Mouse (Mus musculus): ENCODE measurements around the gene Htra1.
A peak's percentile ranks its signal among the peaks of the same experiment; 100 is the strongest.

Htra1 gene

DNA sequence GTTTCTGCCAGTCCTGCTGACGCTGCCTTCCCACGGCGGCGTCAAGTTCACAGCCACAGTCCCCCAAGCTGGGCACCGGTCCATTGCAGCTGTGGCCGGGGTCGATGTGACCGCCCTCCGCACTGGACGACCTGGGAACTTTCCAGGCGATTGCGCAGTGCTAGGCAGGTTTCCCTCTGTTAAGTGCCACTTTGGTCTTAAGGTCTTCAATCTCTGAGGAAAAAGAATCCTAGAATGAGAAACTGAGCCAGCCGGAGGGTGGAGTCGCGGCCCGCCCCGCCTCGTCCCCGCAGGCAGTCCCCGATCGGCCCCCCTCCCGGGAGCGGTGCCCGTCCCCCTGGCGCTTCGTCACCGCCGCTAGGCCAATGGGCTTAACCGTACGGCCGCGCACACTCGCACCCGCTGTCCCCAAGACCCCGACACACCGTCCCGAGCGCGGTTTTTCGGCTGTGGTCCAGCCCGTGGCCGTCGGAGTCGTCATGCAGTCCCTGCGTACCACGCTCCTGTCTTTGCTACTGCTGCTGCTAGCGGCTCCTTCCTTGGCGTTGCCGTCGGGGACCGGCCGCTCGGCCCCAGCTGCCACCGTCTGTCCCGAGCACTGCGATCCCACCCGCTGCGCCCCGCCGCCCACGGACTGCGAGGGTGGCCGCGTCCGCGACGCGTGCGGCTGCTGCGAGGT, at the start of gene Htra1:
Htra1 (plus strand) TSS at position 319 of the 679 bp plus-strand sequence.
- peak; percentile 57 for DNase-seq

DNA sequence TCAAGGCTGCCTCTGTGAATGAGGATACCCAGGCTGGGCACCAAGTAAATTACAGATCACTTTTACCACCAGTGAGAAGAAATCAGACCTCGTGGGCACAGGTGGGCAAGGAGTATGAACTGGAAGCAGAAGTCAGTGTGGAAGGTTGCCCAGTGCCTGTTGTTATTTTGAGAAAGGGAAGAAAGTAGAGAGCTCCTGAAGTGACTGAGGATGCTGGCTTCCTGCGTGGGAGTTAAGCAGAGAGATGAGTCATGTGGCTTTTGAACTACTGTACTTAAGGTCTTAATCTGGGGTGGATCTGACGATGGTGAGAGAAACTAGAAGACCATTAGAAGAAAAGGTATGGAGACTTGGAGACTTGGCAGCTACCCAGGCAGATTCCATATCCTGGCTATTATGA, 49.7 kb upstream of the Htra1 start:
- DNase-seq = peak; percentile 33

DNA sequence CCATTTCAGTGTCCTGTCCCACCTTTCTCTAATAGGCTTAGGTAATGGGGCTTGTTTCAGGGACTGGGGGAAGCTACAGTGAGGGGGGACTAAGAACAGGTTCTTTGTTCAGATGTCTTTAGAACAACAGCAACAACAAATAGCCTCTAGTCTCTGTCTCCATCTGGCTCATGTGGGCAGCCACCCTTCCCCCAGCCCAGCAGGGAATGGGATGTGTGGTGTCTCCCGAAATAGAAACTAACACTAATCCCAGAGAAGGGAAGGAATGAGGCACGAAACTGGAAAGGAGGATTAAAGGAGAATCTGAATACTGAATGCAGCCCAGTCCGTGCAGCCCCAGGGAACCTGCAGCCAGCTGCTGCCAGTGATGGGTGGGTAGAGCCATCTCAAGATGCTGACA, 48.0 kb upstream of the Htra1 start:
- peak; percentile 65 for DNase-seq

DNA sequence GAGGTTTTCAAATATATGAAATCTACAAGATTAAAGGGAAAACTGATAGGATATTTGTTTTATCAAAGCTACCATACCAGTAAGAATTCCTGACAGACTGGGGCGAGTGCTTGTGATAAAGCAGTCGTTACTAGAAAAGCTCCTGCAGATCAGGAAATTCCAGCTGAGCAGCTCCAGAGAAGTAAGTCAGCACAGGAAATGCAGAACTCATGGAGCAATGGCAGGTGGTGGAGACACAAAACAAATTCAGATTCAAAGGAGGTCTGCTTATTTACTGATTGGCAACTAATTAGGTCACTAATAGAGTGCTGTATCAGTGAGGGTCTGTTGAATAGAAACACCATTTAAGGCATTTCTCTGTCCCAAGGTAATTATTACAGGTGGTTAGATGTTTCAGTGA, 45.0 kb upstream of the Htra1 start:
- DNase-seq = no peak

DNA sequence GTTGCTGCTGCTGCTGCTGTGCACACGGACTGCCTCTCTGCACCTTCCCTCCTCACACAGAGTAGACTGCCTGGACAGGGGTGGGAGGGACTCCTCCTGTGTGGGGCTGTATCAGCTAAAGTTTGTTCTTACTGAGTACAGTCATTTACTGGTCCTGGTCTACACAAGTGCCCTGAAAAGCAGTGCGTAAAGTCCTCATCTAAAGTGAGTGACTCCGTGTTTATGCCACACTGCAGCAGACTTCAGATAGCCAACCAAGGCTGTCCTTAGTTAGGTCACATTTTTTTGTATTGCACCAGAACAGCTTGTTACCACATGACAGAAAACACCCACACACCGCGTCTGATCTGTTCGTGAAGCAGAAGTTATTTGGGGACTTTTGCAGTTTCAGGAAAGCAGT, 42.9 kb upstream of the Htra1 start:
- DNase-seq = no peak

DNA sequence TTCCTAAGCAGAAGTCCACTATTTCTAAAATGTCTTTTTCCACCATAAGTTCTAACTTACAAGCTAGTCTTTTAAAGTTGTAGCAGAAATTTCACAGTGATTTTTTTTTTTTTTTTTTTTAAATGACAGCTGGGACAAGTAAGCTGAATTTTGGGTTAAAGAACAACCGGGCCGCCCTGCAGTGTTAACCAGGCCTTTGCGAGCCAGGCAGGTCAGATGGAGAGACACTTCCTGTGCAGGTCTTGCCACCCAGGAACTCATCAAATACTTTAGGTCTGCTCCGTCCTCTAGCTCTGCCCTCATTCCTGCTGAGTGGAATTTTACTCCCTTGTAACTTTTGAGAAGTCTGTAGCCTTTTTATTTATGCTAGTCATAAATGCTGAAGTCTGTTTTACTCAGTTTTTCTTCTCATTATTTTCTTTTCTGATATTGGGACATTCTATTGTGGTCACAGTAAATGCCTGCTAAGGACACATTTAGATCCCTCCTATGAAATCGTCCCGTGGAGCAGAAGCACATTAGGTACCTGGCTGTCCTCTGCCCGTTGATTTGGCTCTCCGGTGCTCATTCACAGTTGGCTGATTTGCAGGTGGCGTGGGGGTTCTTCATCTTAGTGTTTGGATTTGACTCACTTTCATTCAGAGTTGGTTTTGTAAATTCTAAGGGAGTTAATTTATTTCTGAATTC, 40.8 kb upstream of the Htra1 start:
- DNase-seq = peak; percentile 58

DNA sequence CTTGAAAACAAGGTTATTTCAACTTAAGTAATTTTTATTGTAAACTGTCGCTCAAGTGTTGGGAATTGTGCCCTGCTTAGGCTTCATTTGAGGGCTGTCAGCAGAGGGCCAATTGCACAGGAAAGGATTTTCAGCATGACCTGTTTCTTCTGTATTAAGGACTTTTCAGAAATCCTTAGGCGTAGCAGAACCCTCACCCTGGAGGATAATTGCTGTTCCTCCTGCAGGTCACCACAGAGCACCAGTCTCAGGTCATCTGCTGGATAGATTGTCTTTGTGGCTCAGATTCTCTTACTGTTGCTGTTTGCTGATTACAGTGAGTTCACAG, 40.3 kb upstream of the Htra1 start:
- peak; percentile 39 for DNase-seq

DNA sequence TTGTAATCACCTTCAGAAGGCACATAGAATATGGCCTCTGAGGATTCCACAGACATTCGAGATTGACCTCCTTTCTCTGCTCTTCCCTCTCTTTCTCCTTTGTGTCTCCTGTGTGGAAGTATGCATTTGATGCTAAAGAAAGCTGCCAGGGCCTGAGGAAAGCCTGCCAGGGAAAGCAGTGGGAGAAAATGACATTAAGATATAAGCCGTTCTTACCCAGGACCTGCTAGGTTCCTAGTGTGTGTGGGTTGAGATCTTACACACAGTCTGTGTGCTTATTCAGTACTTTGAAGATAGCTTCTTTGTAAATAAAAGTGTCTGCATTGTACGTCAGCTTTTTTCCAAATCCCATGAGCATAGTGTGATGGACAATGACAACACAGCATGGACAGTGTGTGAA, 39.8 kb upstream of the Htra1 start:
- DNase-seq = no peak

DNA sequence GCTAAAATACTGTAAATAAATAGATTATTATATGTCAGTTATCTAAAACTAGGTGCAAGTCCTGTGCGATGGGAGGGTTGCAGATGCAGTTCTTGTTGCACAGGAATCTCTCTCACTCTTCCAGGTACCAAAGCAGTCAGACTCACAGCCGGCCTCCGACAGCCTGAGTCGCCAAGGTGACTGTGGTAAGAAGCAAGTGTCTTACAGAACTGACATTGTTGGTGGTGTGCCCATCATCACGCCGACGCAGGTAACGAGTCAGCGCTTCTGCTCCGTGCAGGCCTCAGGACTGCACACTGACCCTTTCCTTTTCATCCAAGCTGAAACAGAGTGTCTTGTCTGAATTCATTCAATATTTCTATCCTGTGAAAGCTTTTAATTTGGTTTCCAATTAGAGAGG, 38.7 kb upstream of the Htra1 start:
- no peak for DNase-seq

DNA sequence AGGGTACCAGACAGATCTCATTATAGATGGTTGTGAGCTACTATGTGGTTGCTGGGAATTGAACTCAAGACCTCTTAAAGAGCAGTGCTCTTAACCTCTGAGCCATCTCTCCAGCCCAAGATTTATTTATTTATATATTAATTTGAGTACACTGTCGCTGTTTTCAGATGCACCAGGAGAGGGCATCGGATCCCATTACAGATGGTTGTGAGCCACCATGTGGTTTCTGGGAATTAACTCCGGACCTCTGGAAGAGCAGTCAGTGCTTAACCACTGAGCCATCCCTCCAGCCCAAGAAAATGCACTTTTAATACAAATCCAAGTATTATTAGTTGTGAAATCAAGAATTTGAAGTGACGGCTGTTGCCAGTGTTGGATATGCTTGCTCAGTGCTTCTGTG, 37.5 kb upstream of the Htra1 start:
- no peak for DNase-seq

DNA sequence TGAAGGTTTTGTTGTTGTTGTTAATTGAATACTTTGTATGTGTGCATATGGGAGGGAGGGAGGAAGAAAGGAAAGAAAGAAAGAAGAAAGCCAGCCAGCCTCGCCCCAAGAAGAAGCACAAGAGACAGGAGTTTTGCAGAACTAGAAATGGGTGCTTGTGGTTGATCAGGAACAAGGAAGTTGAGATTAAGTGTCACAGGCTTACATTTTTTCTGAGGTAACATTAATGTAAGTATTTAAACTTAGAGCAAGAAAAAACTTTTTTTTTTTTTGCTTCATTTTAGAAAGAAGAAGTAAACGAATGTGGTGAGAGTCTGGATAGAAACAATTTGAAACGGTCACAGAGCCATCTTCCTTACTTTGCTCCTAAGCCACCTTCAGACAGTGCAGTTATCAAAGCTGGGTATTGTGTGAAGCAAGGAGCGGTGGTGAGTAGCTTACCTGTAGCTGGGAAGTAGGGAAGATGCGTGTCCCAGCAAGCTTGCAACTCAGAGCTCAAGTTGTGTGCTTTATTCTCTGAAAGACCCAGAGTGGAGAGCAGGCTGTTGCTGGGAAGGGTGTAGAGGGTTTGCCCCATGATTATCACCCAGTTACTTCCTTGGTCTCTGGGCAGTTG, 35.6 kb upstream of the Htra1 start:
- no peak for DNase-seq

DNA sequence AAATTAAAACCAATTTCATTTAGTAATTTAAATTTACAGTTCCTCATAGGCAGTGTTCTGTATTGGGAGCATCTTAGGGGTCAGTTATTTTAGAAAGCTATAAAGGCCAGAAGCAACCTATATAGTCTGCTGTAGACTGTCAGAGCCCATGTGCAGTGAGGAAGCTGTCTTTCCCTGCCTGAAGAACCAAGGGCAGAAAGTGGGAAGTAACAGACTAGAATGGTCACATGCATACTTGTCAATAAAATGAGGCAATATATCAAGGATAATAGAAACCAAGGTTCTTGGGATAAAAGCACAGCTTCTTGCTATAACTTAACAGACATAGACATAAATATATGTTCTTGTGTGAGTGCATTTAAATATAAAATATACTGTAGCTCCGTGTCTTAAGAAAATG, 33.0 kb upstream of the Htra1 start:
- no peak for DNase-seq

DNA sequence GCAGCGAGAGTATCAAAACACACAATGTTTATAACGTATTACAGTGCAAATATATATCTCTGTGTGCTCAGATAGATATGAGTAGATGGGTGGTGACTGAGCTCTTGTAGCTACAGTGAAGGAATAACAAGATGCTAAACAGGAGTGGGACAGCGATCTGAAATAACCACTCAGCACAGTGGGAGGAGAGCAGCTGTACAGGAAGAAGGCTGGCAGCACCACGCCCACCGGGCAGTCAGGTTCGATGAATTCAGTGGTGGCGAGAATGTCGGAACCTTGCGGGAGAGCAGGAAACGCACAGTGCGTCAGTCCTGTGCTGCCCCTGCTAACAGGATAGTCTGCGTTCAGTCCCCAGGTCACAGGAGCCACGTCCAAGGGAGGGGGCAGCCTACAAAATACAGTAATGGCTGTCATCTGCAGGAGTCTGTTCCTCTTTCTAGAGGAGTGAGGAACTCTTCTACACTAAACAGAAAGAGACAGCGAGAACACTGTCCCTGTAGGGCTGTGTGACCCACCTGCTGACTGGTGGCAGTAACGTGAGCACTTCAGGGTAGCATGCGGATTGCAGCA, 32.3 kb upstream of the Htra1 start:
- no peak for DNase-seq

DNA sequence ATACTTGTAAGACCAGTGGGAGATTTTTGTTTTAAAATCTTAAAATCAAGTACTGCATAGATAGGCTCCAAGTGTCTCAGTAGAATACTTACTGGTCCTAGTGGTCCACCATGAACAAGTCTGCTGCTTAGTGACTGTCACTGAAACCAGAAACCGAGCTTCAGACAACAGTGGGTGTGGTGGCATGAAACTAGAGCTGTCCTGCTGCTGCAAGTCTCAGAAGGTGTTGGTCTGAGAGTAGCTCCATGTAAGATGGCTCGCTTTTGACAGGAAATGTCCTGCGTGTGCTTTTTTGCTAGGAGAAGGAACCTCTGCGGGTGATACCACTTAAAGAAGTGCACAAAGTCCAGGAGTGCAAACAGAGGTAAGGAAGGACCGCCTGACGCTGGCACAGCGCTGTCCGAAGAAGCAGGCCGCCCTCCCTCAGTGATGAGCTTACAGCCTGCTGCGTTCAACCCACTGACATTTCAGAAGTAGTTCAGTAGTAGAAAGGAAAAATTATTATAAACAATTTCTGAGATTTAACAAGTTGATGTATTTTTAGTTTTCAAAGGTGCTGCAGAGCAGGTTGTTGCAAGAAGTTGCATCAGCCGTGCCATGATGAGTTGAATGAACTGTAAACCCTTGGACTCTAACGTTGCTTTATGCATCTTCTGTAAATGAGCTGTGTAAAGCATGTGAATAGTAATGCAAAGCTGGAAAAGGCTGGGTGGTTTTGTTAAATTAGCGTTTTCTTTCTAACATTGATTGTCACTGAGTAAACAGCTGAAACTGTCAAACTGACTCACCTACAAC, 31.1 kb upstream of the Htra1 start:
- DNase-seq = no peak

DNA sequence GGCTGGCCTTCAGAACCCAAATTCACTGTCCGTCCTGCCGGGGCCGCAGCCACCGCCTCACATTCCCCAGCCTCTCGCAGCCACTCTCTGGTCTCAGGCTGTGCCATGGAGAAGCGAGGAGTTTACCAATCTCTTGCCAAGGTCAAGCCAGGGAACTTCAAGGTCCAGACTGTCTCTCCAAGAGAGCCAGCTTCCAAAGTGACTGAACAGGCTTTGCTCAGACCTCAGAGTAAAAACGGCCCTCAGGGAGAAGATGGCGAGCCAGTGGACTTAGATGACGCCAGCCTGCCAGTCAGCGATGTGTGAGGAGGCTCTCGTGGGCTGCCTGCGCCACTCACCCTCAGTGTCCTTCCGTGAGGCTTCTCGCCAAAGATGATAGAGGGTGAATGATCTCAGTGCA, 25.1 kb upstream of the Htra1 start:
- DNase-seq = no peak

DNA sequence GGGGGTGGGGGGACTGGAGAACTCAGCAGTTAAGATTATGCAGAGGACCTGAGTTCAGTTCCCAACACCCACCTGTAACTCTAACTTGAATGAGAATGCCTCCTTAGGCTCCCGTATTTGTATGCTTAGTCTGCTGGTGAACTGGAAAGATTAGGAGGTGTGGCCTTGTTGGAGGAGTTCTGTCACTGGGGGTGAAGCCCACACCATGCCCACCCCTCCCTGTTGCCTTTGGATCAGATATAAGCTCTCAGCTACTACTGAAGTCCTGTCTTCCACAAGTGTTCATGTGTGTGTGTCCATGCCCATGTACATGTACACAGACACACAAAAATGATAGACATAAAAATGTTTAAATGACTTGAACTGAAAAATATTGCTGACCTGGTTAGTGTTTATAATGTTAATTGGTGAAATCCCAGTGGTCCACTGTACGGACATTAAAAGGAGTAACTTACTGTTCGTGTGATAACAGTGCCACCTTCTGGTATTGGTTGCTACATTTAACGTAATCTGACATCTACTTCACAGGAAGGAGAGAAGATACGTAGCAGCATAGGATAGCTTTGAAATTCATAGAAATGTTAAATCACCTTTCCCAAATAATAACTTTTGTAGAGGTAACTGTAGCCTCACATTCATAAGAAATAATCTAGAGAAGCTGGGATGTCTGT, 21.1 kb upstream of the Htra1 start:
- no peak for DNase-seq

DNA sequence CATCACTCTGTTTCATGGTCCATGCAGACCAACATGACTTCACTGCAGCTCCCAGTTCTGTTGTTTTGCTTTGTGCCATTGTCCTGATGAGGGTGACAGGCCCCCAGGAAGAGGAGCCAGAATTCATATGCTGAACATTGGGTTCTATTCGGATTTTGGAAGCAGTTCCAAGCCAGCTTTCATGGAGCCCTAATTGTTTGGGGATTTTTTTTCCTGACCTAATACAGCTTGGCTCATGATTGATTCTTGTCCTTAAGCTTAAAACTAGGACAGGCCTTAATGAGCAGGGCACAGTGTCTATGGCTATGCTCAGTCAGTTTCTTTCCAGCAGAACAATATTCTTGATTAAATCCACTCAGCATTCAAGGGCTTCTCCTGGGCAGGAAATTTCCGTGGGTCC, 17.7 kb upstream of the Htra1 start:
- DNase-seq = no peak

DNA sequence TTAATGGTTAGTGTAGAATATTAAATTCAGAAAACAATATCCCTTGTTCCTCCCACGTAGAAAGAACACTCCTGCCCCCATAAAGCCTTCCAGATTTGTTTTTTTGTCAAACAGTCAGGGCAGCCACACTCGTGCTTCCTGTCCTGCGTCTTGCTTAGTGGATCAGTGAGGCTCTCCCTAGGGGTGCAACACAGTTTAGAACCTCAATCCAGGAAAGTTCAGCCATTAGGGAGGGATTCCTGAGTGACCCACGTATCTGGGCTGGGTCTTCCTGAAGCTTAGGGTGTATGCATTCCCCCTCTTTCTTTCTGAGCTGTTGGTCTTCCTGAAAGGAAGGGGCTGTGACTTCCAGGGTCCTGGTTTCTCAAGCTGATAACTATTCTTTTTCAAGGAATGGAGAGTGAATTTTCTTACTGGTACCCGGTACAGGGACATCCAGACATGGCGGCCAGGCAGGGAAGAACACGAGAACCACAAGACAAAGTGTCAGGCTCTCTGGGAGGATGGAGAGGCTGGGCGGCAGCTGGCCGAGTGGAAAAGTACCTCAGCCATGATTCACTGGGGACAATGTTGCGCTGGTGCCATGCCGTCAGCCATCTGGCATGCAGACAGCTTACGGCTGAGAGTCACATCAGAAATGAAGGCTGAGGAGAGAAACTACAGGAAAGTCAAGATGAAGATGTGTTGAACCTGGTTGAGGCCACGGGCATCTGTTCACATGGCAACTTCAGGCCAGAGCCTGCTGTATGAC, 12.8 kb upstream of the Htra1 start:
- DNase-seq = peak; percentile 36

DNA sequence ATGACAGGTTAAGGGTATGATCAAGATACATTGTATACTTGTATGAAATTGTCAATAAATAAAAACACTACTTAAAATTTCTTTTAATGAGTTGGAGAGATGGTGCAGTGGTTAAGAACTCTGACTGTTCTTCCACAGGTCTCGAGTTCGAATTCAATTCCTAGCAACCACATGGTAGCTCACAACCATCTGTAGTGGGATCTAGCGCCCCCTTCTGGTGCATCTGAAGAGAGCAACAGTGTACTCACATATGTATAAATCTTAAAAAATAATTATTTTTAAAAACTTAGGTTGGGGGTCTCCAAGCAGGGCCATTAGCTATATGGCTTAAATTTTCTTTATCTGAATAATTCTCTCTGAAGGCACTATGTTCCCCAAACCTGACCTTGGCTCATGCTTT, 5.5 kb upstream of the Htra1 start:
- DNase-seq = no peak

DNA sequence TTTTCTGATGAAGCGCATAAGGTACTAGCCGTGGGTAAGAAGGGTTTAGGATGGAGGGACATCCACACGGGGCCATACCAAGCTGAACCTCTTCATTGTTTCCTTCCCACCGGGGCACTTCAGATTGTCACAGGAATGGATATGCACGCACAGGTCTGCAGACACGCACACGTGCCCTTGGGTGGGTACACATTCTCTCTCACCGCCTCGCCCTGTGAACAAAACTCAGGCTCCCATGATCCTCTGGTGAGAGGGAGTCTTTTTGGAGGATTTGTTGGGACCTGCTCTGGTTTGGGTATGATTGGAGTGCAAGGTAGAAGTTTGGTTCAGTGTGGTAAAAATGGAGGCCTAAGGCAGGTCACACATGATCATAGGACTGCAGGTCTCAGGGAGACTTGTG, 3.0 kb upstream of the Htra1 start:
- no peak for DNase-seq

DNA sequence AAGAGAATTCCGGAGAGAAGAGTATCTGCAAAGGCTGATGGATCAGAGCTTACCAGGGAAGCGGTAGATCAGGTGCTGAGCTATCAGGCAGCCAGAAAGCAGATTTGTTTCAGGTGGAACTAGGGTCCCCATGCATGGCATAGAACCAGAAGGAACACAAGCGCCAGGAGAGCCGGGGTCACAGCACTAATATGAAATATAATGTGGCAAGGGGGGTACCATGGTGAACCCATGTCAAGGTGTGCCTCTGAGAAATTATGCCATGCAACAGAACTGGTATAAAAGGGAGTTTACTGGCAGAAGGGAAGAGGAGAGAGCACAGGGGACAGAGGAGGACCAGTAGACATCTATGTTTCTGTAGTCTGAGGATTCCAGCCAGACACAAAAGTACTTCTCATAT, 1.3 kb upstream of the Htra1 start:
- no peak for DNase-seq

DNA sequence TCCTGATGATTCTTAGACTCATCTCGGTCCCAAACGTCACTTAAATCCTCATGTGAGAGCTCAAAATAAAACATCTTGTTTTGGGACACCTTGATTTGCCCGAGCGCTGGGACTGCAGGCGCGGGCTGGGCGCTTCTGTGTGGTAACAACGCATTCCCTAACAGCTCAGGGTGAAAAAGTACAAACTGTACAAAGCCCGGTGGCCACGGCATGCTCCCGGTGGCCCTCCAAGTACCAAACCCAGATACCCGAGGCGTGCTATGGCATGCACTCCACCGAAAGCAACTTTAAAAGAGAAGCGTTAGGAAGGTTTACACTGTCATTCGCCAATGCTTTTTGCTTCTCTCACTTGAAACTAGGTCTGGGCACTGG, 504 bp upstream of the Htra1 start:
- DNase-seq = no peak
